Mouse (Mus musculus): ENCODE data around the gene Zfp523.

Gene Zfp523

DNA sequence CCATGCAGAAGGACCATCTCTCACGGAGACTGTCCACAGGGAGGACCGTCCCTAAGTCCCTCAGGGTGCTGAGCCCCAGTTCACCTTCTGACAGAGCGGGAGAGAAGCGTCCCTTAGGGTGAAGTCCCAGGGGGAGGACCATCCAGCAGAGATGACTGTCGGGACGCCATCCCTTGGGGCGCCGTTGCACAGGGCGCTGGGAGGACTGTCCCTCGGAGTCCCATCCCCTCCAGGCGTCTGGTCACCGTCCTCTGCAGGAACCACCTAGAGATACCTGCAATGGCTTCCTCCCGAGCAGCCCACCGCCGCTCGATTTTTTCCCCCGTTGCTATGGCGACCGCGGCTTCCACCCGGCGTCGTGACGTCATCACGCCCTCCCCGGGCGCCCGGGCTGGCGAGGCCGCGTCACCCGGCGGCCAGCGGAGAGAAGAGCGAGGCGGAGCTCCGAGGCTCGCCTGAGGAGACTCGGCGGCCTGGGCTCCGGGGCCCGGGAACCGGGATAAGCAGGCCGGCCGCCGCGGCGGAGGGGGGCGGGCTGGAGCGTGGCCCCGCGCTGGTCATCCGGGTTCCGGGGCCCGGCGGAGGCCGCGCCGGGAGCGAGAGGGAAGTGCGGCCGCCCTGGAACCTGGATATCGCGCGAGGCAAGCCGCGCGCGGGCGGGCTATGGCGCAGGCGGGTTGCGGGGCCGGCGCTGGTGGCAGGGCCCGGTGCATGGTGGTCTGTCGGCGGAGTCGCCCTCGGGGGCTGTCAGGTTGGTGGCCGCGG is at the start of gene Zfp523:
Gene Zfp523, plus strand, starts transcription at position 355 of the 765 bp plus-strand sequence.
- peak; percentile 85 for DNase-seq

DNA sequence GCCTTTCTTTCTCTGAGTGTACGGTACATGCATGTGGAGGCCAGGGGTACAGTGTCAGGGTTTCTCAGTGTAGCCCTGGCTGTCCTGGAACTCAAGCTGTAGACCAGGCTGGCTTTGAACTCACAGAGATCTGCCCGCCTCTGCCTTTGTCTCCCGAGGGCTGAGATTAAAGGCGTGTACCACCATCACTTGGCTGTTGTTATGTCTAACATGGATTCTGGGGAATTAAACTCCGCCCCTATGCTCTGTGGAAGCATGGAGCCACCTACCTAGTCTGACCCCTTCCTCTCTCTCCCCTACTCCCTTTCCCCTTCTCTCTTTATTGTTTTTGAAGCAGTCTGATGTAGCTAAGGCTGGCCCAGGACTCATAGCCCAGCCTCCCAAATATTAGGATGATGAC is 47.1 kb upstream of the Zfp523 start:
- DNase-seq: no peak

DNA sequence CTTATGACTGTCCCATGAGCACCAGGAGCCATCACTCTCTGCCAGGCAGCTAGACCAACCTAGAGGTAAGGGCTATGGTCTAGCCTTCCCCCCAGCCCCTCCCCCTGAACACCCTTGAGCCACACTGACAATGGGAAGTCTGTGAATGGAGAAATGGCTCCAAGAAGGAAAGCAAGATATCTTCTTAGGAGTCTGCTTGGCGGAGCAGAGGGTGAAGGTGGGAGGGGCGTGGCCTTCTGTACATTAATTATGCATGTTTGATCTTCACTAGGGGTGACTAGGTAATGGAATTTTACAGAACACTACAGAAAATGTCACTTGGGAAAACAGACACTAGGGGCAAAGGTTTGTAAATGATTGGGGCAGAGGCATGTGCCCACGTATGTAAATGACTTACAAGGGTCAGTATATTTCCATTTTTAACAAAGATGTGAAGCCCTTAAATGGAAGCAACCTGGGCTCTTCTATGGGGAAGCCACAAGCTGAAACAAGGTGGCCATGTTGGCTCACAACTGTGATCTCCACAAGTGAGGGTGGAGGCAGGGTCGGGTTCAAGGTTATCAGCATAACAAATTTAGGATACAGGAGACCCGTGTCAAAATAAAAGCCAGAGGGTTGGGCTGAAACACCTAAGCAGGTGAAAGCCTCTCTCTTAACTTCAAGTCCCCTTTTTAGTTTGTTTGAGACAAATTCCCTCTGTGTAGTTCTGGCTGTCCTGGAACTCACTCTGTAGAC is 46.4 kb upstream of the Zfp523 start:
- DNase-seq: no peak

DNA sequence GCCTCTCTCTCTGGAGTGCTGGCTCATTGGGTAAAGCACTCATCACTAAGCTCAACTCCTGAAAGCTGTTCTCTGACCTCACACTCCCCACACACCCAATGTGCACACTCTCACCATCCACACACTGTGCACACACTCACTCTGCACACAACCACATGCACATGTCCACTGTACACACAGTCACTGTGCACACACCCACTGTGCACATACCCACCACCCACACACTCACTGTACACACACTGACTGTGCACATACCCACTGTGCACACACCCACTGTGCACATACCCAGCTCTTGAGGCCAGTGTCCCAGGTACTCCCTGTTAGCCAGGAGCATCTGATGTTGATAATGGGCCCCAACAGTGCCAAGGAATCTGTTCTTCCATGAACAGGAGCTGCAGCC is 45.8 kb upstream of the Zfp523 start:
- no peak for DNase-seq

DNA sequence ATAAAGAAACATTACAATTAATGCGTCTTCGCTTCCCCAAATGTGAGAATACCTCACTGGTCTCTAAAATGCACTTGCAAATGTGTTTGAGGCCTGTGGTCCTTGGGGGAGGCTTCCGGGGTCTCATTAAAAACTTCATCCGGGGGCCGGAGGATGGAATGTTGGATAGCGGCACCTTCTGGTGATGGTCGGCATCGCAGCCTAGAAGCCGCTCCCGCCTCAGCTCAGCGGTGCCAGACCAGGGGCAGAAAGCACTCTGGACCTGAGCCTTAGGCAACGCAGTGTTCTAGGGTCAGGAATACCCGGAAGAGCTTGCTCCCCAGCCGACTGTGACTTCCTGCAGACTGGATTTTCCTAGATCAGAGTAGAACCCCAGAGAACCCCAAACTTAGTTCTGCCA is 43.7 kb upstream of the Zfp523 start:
- peak; percentile 54 for DNase-seq

DNA sequence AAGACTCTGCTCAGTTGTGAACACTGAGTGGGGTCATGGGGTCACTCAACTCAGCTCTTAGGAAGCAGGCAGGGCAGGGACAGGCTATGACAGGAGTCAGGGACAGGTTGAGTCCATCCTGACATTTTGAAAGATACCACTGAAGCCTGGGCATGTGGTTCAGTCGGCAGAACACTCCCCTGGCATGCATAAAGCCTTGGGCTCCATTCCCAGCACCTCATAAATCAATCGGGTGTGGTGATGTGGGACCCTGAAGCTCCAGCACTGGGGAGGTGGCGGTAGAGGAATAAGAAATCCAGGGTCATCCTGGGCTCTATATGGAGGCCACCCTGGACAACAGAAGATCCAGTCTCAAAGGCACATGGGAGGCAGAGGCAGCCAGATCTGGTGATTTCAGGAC is 41.4 kb upstream of the Zfp523 start:
- no peak for DNase-seq

DNA sequence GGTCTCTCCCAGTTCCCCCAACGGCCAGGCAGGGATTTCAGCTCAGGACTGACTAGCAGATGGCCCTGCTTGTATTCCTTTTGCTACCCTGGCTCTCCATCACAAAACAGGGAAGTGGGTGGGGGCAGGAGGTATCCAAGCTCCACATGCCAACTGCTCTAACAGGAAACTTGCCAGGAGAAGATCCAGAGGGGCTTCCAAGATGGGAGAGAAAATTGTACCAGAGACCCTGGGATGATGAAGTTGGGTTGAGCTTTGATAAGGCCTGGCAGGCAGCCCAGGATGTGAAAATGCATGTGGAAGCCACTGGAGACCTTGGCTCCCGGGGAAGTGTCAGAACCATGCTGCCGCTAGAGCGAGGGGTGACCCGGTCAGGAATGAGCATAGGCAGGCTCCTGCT is 40.7 kb upstream of the Zfp523 start:
- DNase-seq: peak; percentile 37

DNA sequence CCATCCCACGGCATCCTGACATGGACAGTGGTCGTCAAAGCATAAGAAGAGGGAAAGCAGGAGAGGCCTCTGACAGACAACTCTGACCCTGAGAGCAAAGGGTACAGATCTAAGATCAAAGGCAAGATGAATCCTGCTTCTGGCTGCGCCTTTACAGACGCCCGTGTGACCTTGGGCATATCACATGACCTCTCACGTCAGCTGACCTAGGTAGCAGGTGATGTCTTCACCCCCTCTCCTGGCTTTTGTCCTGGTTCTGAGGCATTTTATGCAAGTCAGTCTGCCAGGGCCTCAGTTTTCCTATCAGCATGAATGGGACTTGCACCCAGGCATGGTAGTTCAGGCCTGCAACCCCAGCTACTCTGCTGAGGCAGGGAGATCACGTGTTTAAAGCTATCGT is 38.9 kb upstream of the Zfp523 start:
- no peak for DNase-seq

DNA sequence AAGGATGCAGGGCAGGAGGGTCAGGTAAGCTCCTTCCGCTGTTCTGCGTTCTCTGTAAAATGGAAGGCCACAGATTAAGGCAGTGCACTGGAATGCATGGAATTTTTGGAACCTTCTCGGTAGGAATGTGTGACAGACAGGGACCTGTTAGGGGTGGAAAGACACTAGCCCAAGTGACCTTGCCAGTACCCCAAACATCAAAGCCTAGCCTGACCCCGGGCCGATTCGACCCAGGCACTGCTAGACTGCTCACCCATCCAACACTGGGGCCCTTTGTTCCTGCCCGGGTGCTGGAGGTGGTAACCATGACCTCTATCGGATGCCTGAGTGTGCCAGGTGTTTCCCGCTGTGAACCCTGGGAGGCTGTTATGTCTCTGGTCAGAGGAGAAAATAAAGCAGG is 38.2 kb upstream of the Zfp523 start:
- no peak for DNase-seq

DNA sequence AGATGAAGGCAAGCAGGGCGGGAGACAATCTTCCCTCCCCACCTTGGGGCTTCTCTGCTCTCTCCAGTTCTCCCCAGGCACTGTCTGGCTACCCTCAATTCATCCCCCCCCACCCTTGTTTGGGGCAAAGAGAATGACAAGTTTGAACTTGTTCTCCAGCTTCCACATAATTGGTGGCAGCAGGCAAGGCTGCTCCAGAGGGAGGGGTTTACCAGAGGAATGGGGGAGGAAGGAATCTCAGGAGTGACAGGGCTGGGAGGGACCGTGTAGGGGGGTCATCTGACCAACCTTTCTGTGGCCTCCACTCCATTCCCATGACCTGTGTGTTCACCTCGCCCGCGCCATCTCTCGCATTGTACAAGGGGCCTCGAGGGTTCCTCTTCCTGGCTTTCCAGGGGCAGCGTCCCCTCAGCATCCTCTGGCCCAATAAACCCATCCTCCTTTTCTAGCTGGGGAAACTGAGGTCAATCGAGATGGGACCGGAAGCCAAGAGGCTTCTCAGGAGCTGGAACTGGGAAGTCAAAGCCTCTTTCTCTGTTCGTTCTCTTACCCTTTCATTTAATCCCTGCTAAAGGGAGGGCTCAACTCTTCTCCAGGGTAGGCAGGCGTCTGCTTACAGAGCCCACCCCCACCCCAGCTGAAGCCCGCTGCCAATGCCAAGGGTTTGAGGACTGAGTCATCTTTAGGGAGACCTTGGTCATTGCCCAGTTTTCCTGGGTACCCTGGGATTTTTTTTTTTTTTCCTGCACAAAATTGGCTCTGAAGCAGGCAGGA is 36.3 kb upstream of the Zfp523 start:
- no peak for DNase-seq

DNA sequence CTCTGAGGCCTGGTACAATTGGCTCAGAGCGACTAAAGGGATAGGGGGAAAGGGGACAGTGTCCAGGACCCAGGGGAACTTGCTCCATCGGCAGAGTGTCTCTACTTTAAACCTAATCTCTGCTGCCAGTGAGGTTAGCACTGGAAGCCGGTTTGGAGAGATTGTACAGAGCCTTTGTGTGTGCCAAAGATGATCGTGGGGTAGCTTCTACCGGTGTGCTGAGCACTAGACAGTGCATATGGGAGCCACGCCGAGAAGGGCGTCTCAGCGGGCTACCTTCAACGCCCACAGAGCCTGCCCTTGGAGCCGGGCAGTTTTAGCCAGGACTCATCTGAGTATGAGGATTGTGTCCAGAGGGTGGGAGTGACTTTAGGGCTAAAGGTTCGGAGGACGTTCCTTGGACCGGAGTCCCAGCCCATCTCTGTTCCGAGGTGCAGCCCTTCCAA is 35.7 kb upstream of the Zfp523 start:
- DNase-seq: no peak

DNA sequence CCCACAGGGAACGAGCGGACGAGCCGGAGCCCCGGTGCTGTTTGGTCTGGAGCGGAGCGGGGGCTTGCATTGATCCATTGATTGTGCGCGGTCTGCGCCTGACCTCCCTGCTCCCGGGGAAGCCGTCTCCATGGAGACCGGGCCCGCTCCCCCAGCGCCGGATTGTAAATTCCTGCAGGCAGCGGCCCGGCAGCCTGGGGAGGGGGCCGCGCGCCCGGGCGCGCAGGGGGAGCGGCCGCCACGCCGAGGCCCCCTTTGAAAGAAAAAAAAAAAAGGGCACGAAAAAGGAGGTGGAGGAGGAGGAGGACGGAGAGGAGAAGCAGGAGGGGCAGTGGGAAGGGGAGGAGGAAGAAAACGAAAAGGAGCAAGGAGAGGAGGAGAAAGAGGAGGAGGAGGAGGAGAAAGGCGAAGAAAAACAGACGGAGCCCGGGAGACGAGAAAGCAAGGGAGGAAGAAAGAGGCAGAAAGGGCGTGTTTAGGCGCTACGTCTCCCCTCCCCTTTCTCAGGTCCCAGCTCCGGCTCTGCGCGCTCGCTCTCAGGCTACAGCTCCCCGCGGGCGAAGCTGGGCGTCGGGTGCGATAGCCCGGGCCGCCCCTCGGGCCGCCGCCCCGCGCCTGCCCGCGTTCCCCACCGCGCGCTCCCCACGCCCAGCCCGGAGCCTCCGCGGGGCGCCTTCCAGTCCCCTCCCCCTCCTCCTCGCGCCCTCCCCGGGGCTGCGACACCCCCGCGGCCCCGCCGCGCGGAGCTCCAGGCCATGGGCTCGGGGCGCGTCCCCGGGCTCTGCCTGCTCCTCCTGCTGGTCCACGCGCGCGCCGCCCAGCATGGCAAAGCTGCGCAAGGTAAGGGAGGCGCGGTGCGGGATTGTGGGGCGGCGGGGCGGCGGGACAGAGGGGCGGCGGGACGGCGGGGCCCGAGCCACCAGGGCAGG is 34.9 kb upstream of the Zfp523 start, which contains the start of gene Scube3:
Gene Scube3, plus strand, starts transcription at position 371 of the 929 bp plus-strand sequence.
- peak; percentile 35 for DNase-seq

DNA sequence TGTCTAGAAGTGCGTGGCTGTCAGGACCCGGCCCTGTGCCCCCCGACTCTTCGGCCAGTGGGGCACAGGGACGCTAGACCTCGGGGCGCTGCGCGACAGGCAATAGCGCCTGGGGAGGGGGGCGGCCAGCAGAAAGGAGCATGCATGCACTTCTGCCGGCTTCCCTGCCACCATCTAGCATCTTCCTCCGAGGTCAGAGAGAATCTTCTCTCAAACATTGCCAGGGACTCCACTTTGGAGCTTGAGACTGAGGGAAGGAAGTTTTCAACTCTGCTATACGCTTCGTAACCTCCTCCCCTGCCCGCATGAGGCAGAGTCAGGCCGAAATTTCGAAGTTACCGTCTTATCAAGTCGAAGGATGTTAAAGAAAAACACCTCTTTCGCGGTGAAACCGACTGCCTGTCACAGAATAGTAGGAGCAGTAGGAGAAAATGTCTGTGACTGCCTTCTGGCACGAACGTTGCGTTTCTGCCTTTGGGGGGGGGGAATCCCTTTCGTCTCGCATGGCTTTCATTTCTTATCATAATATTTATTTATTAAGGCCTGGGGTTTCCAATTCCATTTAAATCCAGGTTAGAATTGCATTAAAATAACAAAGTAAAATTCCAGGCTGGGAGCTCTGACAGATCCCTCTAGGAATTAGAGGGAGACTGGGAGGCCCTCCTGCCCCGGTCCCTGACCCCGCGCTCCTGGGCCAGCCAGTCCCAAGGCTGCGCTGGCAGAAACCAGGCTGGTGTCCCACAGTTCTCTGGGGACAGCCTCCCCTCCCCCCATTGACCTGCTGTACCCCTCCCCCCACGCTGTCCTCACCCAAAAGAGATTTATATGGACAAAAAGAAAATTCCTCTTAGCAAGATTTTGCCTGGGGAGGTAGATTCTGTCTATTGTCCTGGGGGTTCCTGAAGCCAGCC is 34.0 kb upstream of the Zfp523 start:
- DNase-seq: no peak

DNA sequence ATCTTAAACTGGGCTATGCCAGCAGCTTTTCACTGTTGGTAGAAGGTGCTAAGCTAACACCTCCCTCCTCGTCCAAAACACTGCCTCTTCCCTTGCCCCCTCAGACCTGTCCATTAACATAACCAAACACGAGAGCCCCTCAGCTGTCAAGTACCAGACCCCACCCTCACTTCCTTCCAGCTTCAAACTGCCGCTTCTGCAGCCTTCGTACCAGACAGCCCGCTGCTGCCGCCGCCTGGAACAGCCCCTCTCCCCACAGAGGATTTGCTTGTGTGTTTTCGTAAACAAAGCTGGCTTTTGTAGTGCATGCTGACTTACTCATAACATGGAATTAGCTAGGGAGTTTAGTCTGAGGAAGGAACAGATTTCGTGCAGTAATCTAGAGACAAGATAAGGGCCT is 33.2 kb upstream of the Zfp523 start:
- no peak for DNase-seq

DNA sequence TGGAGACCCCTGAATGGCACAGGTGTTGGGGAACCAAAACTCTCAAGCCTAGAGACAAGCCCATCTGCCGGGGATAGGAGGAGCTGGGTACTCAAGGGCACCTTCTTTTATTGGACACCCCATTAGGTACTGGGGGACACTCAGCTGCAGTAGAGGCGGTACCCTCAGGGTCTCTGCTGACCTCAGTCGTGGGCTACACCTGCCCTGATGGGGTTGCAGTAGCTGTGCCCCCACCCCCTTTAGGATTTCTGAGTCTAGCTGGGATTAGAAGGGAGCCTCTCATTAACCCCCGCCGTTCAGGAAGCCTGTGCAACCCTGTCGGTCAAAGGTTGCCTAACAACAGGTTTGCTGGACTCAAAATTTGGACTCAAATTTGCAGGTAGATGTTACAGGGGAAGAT is 32.7 kb upstream of the Zfp523 start:
- no peak for DNase-seq

DNA sequence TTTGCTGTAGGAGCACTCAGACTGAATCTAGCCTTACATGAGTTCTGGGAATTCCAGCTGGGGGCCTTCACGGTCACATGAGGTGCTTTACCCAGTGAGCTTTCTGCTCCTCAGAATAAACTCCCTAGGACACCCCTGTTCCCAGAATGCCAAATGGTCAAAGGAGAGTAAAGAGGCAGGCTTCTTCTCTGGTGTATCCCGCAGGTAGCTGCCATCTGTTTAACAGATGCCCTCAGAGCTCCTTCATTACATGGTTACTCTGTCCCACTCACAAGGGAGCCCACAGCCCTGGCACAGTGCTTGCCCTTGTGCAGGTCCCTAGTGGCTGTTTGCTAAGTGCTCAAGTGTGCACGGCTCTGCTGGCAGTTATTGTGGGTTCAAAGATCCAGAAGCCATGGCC is 28.6 kb upstream of the Zfp523 start:
- no peak for DNase-seq

DNA sequence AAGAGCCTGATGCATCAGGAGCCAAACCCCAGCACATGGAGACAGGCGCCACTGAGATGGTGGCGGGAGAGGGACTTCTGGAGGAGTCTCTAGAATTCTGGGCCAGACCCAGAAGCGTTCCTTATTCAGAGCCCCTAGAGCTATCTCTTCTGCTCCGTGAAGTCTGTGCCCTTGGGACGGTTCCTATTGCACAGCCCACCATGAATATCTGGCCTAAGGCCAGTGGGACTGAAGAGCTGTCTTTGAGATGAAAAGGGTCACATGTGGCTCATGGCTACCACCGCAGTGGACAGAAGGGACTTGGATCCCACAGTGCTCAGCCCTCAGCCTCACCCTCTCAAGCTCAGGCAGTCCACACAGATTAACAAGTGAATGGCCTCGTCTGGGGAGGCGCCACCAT is 27.2 kb upstream of the Zfp523 start:
- no peak for DNase-seq

DNA sequence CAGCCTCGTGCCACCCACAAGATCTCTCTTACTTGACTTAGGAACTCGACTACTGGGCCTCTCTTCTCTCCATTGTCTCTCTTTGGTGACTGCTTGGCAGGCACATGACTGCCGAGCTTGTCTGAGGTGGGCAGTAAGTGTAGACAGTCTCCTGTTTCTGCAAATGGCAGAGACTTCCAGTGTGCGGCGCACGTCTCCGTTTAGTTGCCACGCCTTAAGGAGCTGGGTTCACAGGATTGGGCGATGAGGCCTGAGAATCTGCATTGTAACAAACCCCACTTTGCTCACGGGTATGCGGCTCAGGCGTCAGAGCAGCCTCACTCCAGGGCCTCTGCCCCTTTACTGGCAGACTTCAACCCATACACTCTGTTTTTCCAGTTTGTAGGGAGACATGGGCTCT is 26.5 kb upstream of the Zfp523 start:
- no peak for DNase-seq

DNA sequence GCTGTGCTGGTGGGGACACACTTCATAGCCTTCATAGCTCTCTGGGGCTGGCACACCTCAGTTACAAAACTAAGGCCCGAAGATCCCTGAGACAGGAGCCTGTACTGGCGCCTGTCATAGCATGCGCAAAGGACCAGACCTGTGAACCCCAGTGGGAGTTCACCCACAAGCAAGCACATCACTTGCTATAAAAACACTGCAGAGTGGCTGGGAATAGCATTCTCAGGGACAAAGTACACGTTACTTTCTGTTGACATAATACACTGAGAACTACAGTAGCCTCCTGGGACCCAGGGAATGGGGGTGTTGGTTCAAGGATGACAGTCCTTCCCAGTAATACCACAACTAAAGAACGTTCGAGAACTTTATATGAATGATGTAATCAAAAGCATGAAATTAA is 23.8 kb upstream of the Zfp523 start:
- no peak for DNase-seq

DNA sequence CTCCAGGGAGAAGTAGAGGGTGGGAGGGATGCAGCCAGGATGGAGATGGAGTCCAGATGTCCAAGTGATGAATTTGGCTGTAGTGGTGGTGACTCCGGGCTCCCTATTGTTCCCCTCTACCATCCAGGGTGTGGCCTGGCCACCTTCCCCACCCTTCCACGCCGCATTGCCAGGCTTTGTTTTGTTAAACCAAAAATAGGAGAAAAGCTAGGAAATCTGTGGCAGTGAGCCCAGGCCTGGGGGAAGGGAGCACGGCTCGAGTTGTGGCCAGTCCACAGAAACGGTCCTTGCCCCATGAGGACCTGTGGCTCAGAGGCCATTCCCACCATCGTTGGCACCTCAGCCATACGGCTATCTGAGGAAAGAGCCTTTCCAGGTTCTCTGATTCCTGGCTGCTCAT is 22.0 kb upstream of the Zfp523 start:
- DNase-seq: no peak

DNA sequence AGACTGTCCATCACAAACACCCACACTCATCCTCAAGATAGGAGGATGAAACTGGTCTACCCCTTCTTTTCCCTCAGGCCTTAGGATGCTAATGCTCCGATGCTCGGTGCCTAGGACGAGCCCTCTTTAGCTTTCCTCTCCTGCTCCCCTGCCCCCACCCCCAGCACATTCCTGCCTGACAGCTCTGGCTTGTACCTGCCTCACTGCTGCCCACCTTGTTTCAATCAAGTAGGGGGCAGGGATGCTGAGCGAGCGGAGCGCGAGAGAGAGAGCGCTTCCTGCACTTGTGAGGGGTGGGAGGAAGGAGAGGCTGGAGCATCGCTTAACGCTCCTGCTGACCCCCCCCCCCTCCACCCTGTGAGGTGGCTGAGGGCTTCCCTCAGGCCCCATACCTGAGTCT is 16.6 kb upstream of the Zfp523 start:
- DNase-seq: no peak

Measured in liver (tissue).